8 mouse cellular contexts compared by ENCODE assay signal in the genomic region with DNA sequence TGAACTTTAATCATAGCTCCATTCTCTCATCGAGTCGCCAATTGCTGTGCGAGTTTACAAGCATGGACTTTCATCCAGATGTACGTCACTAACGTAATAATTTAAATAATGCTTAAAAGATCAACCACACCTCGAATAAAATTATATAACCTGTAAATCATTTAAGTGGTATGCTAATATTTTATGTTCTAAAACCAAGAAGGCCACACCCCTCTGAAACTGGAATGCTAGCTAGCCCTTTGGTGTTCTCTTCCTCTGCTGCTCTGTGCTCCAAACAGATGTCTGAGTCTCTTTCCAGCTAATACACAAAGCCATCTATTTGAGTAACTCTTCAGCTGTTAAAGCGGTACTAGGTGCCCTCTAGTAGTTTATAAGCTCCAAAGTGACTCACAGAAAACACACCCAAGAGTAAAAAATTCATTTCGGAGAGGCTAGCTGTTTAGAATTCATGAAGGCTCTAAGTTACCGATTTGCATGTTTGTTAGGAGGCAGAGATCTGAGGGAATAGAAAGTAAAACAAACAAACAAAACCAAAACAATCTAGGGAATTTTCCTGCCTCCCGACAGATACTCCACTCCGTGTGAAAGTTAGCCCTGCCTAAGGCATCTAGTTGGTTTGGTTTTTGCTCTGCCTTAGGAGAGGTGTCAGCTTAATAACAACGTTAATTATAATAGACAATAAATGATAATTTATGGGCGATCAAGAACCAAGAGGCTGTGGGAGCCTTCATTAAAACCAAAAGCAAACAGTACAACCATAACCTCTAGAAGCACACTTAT. TPM values are rescaled to one million over a fixed set of nuclear protein-coding genes. Genes with fewer than 3 reads are reported as not detected.
DNase-seq lines count a peak whose midpoint lies in the region; ATAC-seq and TF ChIP-seq lines count a peak whose summit lies in the region.

No protein-coding gene starts in this region.

- 37% methylated on average over 13 of the region's 13 CpGs for WGBS in kidney, postnatal 0 days
- 75% methylated on average over 13 of the region's 13 CpGs for WGBS in midbrain, embryonic 11.5 days

- ATAC-seq in kidney, postnatal 0 days (replicated peaks; ENCODE audit: low FRiP score, low read depth) = no peak
- no peak for ATAC-seq in midbrain, embryonic 11.5 days (ENCODE audit: low FRiP score)

- peak overlapping the region; percentile 58 for H3K4me2 ChIP-seq in kidney, postnatal 0 days (ENCODE audit: low read length)
- peak overlapping the region; percentile 49; the same call in 1 of the 2 replicates for H3K4me2 ChIP-seq in midbrain, embryonic 11.5 days

- H3K9me3 ChIP-seq in kidney, postnatal 0 days (replicated peaks; ENCODE audit: low read length) = no peaks in the 10 kb centered on the region
- no peaks in the 10 kb centered on the region for H3K9me3 ChIP-seq in midbrain, embryonic 11.5 days (ENCODE audit: control insufficient read depth, low read length)

- no peak for TF ChIP-seq CTCF in kidney, postnatal 0 days (IDR thresholded peaks at IDR 0.05; ENCODE audit: low read depth)

- peaks cover 5% of the 10 kb centered on the region; the same call in 1 of the 2 replicates for H3K36me3 ChIP-seq in kidney, postnatal 0 days (ENCODE audit: insufficient read depth, low read length)
- H3K36me3 ChIP-seq in midbrain, embryonic 11.5 days (ENCODE audit: control insufficient read depth, insufficient read depth, low read length) = peaks cover 5% of the 10 kb centered on the region

- peaks cover 5% of the 10 kb centered on the region; the same call in 1 of the 2 replicates for H3K4me1 ChIP-seq in kidney, postnatal 0 days (replicated peaks; ENCODE audit: insufficient read depth, low read length)
- no peaks in the 10 kb centered on the region; the same call in 1 of the 2 replicates for H3K4me1 ChIP-seq in midbrain, embryonic 11.5 days (ENCODE audit: control insufficient read depth, insufficient read depth, low read length)

- H3K27ac ChIP-seq in kidney, postnatal 0 days = peak overlapping the region; percentile 55
- peak overlapping the region; percentile 74; the same call in 1 of the 2 replicates for H3K27ac ChIP-seq in midbrain, embryonic 11.5 days (ENCODE audit: low read depth, low read length)

- DNase-seq in layer of hippocampus, adult 9-11 months = peak; percentile 19
- DNase-seq in layer of hippocampus, postnatal 10 days (ENCODE audit: low spot score in 2 of 2) = no peak
- DNase-seq in heart, adult 8-10 months (ENCODE audit: low spot score) = peak; percentile 38
- DNase-seq in kidney, postnatal 0 days (ENCODE audit: low spot score) = peak; percentile 69
- DNase-seq in midbrain, embryonic 11.5 days (ENCODE audit: low spot score, missing footprints) = peak; percentile 85
- no peak for DNase-seq in cerebellum, adult 11 months
- DNase-seq in ovary, postnatal 14 days (ENCODE audit: low spot score) = no peak
- DNase-seq in spleen, postnatal 14 days (ENCODE audit: low spot score in 2 of 2) = no peak

- H3K27me3 ChIP-seq in kidney, postnatal 0 days (ENCODE audit: insufficient read depth, low read length) = no peaks in the 10 kb centered on the region
- H3K27me3 ChIP-seq in midbrain, embryonic 11.5 days (ENCODE audit: control insufficient read depth, insufficient read depth, low read length) = no peaks in the 10 kb centered on the region

- no peak overlapping the region for H3K9ac ChIP-seq in kidney, postnatal 0 days (ENCODE audit: low read depth, low read length)
- H3K9ac ChIP-seq in midbrain, embryonic 11.5 days (ENCODE audit: low read length) = peak overlapping the region; percentile 64

- H3K4me3 ChIP-seq in kidney, postnatal 0 days (replicated peaks; ENCODE audit: low read depth, low read length) = peak overlapping the region; percentile 97
- H3K4me3 ChIP-seq in midbrain, embryonic 11.5 days (ENCODE audit: low read depth, low read length) = no peak overlapping the region

RNA-seq across cellular contexts. Expression of a gene that starts 1.1 kb away (rescaled TPM):
- 10 to 100 TPM; 42.6 to 52.7 TPM for total RNA-seq in layer of hippocampus, postnatal 10 days (2021)
- 10 to 100 TPM; 10.4 to 12.9 (median 11.6) TPM for total RNA-seq in heart, adult 8-10 months (2022)
- 44.7 and 49.1 TPM in 2 replicates for polyA plus RNA-seq in kidney, postnatal 0 days (2015; fragmentation: Nextera tagmentation; extraction: Ambion mirVana)
- 94.2 and 97.7 TPM in 2 replicates for polyA plus RNA-seq in midbrain, embryonic 11.5 days (2014; fragmentation: Nextera tagmentation; extraction: Ambion mirVana)

RNA-seq across cellular contexts. Expression of a gene that starts 59.7 kb away (rescaled TPM):
- total RNA-seq in layer of hippocampus, postnatal 10 days (2021) = 1 to 10 TPM in 1 of 2 experiments, under 1 TPM in 1; 0.87 to 1.1 TPM
- under 1 TPM in 2 of 4 experiments, not detected in 2; 0.40 to 0.69 TPM for total RNA-seq in heart, adult 8-10 months (2022)
- polyA plus RNA-seq in kidney, postnatal 0 days (2015; fragmentation: Nextera tagmentation; extraction: Ambion mirVana) = 2.3 and 3.0 TPM in 2 replicates
- 1.6 and 2.4 TPM in 2 replicates for polyA plus RNA-seq in midbrain, embryonic 11.5 days (2014; fragmentation: Nextera tagmentation; extraction: Ambion mirVana)

RNA-seq across cellular contexts. Expression of a gene that starts 59.7 kb away (rescaled TPM):
- total RNA-seq in layer of hippocampus, postnatal 10 days (2021) = 100 to 1,000 TPM; 358 to 363 TPM
- total RNA-seq in heart, adult 8-10 months (2022) = 100 to 1,000 TPM; 119 to 175 (median 143) TPM
- polyA plus RNA-seq in kidney, postnatal 0 days (2015; fragmentation: Nextera tagmentation; extraction: Ambion mirVana) = 119 and 121 TPM in 2 replicates
- 159 and 170 TPM in 2 replicates for polyA plus RNA-seq in midbrain, embryonic 11.5 days (2014; fragmentation: Nextera tagmentation; extraction: Ambion mirVana)

Comparison
In these comparisons a context has a peak if more than half of its experiments do, and no peak if none do; other contexts are left out.
1. DNase-seq: peak in layer of hippocampus, adult 9-11 months (single experiment), heart, adult 8-10 months (single experiment), kidney, postnatal 0 days (single experiment) and midbrain, embryonic 11.5 days (single experiment); none in layer of hippocampus, postnatal 10 days (0 of 2), cerebellum, adult 11 months (single experiment), ovary, postnatal 14 days (single experiment) and spleen, postnatal 14 days (0 of 2).